Mouse (Mus musculus) thymus, postnatal 36 days (tissue): ENCODE measurements around the gene Pcbp4.
"Not testable (repeated sequence)": the region's sequence is repeated elsewhere in the genome, so short reads cannot be mapped to it uniquely, and the experiment has no call there.

Source experiments
- DNase-seq, 2 experiments: peaks; one replicate each; pipeline ENCODE4 v3.0.0; 2022; ENCODE audit warnings: mixed read lengths in 2 of 2

The Pcbp4 gene

GRCm38 (mm10) chr9:106483606-106484005 lies 30.5 kb downstream of the Pcbp4 start:
- no peak for DNase-seq

- no peak for DNase-seq
Measured at GRCm38 (mm10) chr9:106485076-106485475, 32.0 kb downstream of the Pcbp4 start.

GRCm38 (mm10) chr9:106487602-106488001 lies 34.5 kb downstream of the Pcbp4 start:
- DNase-seq, result not testable (repeated sequence)

DNA sequence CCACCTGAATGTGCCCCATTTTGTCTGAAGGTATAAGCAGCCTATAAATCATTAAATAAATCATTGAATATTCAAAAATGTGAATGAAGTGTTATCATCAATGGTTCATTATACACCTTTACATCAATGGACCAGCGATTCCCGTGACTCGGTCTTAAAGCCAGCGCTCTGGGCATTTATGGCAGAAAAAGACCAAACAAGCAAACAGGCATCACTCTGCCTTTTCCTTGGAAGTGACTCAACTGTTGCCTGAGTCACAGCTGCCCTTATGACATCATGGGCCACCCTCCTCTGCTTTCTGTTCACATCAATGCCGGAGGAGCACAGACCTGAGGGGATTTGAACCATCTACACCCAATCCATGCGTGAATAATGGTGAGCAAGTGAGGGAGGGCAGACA lies 46.6 kb downstream of the Pcbp4 start, which contains the start of gene Iqcf1:
Gene Iqcf1 (plus strand): TSS at position 301 of the 400 bp plus-strand sequence.
- DNase-seq, result no peak

DNA sequence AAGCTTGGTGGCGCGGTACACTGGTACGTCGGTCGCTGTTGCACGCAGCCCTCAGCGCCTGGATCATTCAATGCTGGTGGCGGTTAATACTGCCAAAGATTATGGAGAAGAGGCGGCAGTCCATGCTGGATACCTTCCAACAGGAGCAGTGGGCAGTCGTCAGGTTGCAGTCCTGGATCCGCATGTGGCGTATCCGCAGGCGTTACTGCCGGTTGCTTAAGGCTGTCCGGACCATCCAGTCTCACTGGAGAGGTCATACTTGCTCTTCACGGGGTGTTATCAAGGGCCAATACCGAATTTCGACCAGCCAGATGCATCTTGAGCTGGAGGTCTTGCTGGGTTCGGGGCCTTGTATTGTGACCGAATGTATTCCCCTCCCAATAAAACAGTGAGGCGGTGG lies 48.8 kb downstream of the Pcbp4 start:
- no peak for DNase-seq

DNA sequence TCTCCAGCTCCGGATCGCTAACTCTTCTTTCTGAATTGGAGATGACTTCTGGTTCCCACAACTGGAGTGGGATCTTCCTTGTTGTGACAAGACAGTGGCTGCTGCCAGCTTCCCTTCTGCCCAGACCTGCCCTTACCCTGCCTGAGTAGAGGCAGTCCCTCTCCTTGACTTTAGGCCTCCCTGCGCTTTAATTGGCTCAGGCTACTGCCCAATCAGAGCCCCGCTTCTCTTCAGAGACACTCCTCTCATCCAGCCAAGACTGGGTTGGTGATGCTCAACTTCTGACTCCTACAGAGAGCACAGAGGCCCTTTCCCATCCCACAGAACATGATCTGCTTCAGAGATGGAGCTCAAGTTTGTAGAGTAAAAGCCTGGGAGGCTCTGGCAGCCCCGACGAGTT lies 51.2 kb downstream of the Pcbp4 start:
- DNase-seq, result no peak

DNA sequence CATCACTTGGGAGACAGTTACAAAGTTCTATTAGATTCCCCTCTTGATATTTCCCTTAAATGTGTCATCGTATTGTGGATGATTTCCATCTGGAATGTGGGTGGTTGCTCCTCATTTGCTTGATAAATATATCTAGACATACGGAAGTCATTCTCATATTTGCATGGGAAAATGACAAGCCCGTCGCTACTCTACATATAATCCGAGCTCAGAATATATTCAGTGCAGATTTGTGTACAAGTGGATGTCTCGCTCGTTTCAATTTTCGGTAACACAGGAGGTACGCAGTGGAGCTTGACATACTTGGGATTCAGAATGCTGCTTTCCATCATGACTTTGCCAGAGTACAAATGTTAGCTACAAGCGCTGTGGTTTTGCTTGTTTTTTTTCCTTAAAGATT lies 56.3 kb downstream of the Pcbp4 start:
- DNase-seq, result no peak

- no peak for DNase-seq
Measured at GRCm38 (mm10) chr9:106512729-106513450, 59.8 kb downstream of the Pcbp4 start.

- DNase-seq, result no peak
Measured at GRCm38 (mm10) chr9:106513566-106513965, 60.5 kb downstream of the Pcbp4 start.
